Mouse (Mus musculus): ENCODE data around the gene Unc45a. TPM values are rescaled to one million over a fixed set of nuclear protein-coding genes. Genes with fewer than 3 reads are reported as not detected.

Gene Unc45a
- 10 to 100 TPM; 15.8 to 16.0 TPM for total RNA-seq (2021)
- long read RNA-seq, experiment 1, partial matches to known transcripts, result 2 of 5 reads
- long read RNA-seq, experiment 1, other reads (novel, unspliced or antisense), result 2 of 5 reads
- long read RNA-seq, experiment 2, partial matches to known transcripts, result 0 of 3 reads
- long read RNA-seq, experiment 2, other reads (novel, unspliced or antisense), result 1 of 3 reads

- DNase-seq, result peak; percentile 78 to 81
Observed at GRCm38 (mm10) chr7:80340793-80341192, at the start of gene Unc45a. TSS of gene Unc45a (minus strand) at chr7:80341005.

DNA sequence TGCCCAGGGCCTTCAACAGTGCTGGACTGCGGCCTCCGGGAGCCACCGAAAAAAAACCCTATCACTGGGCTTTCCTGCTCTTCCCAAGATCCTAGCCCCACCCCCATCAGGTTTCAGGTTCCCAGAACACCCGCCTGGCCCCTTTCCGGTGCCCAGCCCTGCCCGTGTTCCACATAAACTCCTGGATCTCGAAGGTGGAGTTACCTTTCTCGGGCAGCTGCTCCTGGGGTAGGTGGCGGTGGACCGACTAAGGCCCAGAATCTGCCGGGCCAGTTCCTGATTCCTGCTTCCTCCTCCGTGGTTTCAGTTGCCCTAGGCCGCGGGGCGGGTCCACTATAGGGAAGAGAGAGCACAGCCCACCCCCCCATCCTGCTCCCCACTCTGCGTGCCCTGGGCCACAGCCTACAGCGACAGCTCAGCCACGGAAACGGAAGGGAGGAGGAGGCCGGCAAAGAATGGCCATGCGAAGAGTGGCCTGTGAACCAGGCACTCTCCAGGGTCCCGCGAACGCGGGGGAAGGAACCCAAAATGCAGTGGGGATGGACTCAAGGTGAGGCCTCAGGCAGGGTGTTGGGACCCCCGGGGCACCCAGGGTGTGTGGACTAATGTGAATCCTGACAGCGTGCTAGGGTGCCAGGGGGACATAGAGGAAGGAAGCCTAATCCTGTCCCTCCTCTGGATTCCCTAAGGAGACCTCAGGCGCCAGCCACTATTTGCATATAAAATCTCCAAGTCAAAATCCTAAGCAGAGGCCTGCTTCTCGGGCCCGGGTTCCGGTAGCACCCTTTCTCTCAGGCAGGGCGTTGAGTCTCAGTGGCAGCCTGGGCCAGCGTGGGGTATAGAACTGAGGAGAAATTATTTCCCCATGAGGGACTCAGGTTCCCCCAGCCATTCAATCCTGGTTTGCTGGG is 47.1 kb upstream of the Unc45a start, which contains the start of gene Fes:
TSS of gene Fes (minus strand) at position 314 of the 911 bp plus-strand sequence.
- DNase-seq, result peak; percentile 82 to 91

DNA sequence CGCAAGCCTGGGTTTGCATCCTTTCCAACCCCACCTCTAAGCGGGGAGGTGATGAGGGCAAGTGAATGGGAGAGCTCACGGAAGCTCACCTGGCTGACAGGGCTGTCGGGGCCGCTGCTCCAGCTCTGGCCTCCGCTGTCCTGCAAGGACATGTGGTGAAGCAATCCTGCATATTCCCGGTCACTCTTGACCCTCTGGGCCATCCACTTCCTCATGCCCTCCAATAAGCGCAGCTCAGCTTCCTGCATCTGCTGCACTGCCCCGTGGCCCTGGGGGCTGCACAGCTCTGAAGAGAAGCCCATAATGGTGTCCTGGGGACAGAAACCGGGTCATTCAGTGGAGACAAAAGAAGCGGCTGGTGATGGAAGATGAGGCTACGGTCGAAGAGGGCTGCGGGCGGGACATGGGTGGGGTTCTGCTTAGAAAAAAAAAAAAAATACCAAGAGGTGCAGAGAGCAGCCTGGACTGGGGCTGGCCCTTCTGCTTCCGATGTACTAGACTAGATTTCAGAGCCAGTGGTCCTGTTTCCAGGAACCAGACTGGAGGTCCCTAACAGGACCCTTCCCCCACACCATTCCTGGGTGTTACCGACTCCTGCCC is 46.3 kb upstream of the Unc45a start:
- DNase-seq, result peak; percentile 63 to 65

DNA sequence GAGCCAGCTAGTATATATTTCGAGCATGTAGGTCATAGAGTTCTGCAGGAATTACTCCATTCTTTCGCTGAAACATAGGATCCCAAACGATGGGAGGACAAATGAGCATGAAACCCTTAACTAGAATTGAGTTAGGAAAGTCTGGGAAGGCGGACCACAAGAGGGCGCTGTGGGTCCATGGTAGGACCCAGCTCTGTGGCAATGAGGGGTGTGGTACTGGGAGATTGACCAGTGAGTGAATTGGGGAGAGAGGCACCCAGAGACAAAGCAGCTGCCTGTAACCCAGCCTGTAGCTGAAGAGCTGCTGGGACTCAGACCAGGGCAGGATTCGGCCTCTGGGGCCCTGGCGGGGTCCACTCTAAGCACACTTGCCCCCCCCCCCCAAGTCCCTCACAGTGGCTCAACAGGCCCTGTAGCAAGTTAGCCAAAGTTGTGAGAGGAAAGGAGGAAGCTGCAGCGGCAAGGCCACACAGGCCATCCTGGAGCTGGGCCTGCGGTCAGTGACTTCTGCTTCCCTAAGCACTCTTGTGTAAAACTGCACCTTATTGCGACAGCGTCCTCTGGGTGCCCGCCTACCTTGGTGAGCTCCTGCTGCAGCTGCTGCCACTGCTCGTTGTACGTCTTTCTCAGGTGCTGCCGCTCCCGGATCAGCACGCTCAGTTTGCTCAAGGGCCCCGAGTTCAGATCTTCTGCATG is 45.6 kb upstream of the Unc45a start:
- peak; percentile 92 to 97 for DNase-seq

GRCm38 (mm10) chr7:80382919-80383318 is 42.1 kb upstream of the Unc45a start:
- no peak for DNase-seq

GRCm38 (mm10) chr7:80379531-80379930 is 38.7 kb upstream of the Unc45a start:
- no peak for DNase-seq

DNA sequence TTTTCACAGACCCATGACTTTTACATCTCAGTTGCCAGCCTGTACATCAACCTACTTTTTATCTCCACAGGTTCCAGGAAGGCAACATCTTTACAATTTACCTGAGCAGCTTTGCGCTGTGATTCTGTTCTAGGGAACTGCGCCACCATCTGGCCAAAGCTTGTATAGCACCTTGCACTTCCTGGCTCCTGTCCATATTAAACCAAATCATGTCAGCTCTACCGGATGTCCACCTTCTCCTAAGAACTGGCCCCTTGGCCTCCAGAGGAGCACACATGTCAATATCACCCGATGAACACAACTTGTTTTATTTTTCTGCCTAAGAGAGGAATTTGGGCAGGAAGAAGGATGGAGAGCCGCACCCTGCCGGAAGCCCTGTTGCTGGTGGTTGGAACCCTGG is 36.7 kb upstream of the Unc45a start:
- DNase-seq, result peak; percentile 50 to 84

DNA sequence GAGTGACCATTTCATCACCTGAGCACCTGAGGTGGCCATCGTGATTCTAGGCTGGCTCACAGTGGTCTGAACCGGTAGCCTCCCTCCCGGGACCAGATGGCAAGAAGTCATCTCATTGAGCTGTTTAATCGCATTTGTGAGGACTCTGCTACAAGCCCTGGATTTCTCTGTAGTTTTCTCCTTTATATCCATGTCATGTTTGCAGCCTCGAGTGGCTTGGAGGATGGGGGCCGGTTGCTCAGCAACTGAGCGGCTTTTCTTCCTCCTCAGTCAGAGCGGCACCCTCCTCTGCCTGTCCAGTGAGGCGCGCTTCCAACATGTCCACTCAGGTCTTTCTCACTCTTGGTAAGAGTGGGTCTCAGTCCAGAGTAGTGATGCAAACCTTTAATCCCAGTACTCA is 35.4 kb upstream of the Unc45a start:
- no peak for DNase-seq

DNA sequence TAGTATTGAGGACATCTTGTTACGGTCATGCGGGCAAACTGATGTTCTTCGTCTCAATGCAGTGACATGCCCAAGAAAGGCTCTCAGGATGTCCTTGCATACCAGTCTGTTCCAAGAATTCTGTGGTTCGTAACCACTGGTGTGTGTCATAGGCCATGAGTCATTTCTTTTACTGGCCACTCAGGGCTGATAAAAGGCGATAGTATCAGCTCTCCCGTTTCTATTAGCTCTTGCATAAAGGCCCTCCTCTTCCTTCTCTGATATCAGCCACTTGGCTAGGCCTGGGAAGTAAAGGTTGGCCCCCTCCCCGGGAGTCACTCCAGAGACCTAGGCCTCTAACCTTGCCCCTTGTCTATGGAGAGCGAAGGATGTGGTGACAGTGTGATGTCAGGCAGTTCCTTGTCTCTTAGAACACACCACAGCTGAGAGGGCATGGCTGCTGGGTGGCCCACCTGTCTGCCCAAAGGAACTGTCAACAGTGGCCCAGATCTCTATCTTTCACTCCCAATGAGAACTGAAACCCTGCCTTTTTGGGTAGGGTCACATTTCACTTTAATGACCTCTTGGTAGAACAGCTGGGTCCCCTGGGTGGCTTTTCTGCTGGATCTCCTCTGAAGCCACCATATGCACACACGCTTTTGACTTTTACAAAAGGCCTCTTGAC is 34.7 kb upstream of the Unc45a start:
- DNase-seq, result no peak

GRCm38 (mm10) chr7:80374733-80375132 is 33.9 kb upstream of the Unc45a start:
- DNase-seq, result no peak

DNA sequence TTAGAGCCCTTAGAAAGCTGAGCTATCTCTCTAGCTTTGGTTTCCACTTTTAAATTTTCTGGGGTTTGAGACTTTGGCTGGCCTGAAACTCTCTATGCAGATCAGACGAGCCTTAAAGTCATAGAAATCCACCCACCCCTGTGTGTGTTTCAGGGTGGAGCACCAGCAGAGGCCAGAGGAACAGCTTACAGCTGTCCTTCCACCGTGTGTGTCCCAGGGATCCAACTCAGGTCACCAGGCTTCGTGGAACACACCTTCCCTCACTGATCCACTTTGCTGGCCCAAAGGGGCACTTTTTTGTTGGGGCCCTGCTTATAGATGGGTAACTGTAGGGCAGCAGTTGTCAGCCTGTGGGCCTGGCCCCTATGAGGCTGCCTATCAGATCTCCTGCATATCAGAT is 33.5 kb upstream of the Unc45a start:
- no peak for DNase-seq

- no peak for DNase-seq
Observed at GRCm38 (mm10) chr7:80373850-80374249, 33.0 kb upstream of the Unc45a start.

DNA sequence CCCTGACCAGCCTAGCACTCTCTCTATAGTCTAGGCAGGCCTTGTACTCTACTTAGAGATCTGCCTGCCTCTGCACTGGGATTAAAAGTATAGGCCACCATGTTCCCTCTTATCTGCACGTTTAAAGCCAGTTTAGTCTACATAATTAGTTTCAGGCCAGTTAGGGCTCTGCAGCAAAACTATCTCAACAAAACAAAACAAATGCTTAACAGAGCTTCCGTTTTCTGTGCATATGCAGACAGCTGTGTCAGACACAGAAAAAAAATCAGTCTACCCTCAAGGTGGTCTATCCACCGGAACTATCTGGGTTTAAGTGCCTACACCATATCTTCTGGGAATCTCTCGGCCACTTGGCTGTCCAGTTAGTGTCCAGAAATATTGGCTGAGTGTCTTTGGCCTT is 32.5 kb upstream of the Unc45a start:
- DNase-seq, result no peak

GRCm38 (mm10) chr7:80372667-80373066 is 31.9 kb upstream of the Unc45a start:
- no peak for DNase-seq

- DNase-seq, result no peak
Observed at GRCm38 (mm10) chr7:80372166-80372565, 31.4 kb upstream of the Unc45a start.

DNA sequence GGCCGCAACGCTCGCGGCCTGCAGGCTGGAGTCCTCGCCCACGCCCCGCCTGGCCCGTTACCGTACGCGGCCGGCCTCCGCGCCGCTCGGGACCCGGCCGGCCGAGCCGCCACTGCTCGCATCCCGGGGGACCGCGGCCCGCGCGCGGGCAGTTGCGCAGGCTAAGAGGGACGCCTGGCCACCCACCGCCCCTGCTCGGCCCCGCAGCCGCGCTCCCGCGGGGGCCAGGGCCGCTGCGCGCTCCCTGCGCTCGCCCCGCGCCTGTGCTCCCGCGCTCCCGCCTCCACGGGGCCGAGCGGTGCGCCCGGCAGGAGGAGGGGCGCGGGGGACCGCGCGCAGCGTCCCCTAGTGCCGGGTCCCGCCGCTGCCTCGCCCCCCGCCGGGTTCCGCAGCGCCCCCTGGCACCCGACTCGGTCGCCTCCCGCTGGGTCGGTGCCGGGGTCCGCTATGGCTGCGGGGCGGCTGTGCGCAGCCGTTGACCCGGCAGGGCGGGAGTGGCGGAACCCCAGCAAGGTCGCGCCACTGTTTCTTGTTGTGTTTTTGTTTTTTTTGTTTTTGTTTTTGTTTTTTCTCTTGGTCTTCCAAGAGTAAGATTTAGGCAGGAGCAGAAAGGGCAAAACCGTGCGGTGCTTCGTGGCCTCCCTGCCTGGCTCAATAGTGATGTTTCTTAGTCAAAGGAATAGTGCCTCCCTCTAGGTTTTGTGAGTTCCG is 30.4 kb upstream of the Unc45a start, which contains the start of gene Man2a2:
TSS of gene Man2a2 (minus strand) at position 335 of the 711 bp plus-strand sequence.
- DNase-seq, result peak; percentile 81 to 83

- peak; percentile 86 to 89 for DNase-seq
Observed at GRCm38 (mm10) chr7:80370649-80371040, 29.8 kb upstream of the Unc45a start.

DNA sequence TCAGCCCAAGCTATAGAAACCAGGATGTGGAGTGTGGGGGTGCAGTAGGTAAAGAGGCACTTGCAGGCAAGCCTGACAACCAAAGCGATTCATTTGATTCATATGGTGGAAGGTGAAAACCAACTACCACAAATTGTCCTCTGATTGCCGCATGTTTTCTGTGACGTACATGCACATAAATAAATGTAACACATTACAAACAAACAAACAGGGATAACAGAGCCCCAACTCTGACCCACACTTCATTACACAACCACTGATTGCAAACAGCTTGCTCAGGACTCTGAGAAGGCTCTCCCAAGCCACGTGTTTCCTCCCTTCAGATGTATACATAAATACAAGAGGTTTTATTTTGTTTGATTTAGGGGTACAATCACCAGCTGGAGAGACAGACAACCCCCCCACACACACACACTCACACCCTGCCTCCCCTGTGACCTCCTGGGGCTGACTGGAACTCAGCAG is 29.2 kb upstream of the Unc45a start:
- DNase-seq, result no peak

- no peak for DNase-seq
Observed at GRCm38 (mm10) chr7:80369461-80369860, 28.7 kb upstream of the Unc45a start.

DNA sequence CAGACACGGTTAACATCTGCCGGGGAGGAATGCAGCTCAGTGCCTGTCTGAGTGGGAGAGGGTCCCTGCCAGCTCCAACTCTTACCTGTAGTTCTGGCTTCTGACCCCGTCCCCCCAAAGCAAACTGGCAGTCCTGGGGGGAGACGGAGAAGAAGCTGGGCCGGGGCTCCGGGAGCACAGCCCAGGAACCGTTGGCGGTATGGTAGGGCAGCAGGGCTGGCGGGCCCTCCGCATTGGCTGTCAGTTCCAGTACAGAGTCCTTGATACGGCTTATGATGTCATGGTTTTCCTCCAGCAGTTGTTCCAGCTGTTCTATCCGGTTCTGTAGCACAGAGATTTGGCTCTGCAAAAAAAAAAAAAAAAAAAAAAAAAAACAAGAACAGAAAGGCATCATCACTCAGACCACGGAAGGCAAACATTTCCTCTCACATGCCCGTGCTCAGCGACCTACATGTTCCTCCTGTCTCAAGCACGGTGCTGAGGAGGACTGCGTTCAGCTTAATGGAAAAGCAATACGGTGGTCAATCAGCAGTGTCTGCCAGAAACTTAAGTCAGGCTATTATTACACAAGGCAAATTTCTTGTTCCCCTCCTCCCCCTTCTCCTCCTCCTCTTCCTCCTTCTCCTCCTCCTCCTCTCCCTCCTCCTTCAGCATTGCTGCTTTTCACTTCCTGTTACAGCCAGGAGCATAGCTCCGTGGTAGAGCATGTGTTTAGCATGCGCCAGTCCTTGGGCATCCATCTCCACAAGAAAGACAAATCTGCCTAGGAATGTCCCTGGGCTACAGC is 28.0 kb upstream of the Unc45a start:
- DNase-seq, result peak; percentile 41 to 58

Measured in heart, adult 18-20 months (tissue).